Mouse (Mus musculus): Measurements from ENCODE around the gene Actr3. TPM values are rescaled to one million over a fixed set of nuclear protein-coding genes. Genes with fewer than 3 reads are reported as not detected.
A peak's percentile ranks its signal among the peaks of the same experiment; 100 is the strongest.
"Not testable (repeated sequence)": the region's sequence is repeated elsewhere in the genome, so short reads cannot be mapped to it uniquely, and the experiment has no call there.

The Actr3 gene
- polyA plus RNA-seq, 1 experiment from 2014 or later, result 267 TPM

DNA sequence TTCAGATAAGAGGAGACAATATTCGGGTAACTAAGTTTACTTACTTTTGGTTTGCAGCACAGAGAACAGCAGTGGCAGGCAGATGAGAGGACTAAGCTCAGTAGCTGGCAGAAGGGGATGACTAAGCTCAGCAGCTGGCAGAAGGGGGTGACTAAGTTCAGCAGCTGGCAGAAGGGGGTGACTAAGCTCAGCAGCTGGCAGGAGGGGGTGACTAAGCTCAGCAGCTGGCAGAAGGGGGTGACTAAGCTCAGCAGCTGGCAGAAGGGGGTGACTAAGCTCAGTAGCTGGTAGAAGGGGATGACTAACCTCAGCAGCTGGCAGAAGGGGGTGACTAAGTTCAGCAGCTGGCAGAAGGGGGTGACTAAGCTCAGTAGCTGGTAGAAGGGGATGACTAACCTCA, 45.9 kb downstream of the Actr3 start:
- not testable (repeated sequence) for ATAC-seq (ENCODE audit: insufficient number of reproducible peaks, low FRiP score, low TSS enrichment, low read depth)

DNA sequence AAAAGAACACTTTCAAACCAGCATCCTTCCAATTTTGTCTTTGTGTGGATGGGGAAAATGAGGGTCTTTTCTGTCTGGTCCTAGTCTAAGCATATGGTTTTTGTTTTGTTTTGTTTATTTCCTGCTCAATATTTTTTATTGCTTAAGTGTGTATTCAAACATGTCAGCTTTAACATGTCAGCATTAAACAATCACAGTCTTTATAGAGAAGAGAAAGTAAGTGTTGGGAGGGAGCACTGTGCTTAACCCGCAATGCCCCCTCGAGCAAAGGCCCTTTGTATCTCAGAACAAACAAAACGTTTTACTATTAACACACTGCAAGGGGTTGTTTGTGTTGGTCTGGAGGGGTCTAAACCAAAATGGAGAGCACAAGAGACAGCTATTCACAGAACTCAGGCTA, 47.2 kb downstream of the Actr3 start:
- no peak for ATAC-seq (ENCODE audit: insufficient number of reproducible peaks, low FRiP score, low TSS enrichment, low read depth)
- no peaks in the 10 kb centered on the region for H3K4me1 ChIP-seq
- no peak overlapping the region for H3K27ac ChIP-seq
- 38% methylated on average over 3 of the region's 3 CpGs for WGBS
- peaks cover 17% of the 10 kb centered on the region; the same call in 1 of the 2 replicates for H3K36me3 ChIP-seq
- no peaks in the 10 kb centered on the region for H3K9me3 ChIP-seq
- no peak overlapping the region for H3K4me2 ChIP-seq
- H3K4me3 ChIP-seq, result no peak overlapping the region
- H3K9ac ChIP-seq, result no peak overlapping the region
- no peaks in the 10 kb centered on the region for H3K27me3 ChIP-seq

More for the DNA sequence above, 45.9 kb downstream of the Actr3 start:
- not testable (repeated sequence) for H3K4me1 ChIP-seq, H3K4me2 ChIP-seq, H3K4me3 ChIP-seq, H3K27me3 ChIP-seq, H3K9me3 ChIP-seq, H3K27ac ChIP-seq, H3K9ac ChIP-seq
- peaks cover 17% of the 10 kb centered on the region; the same call in 1 of the 2 replicates for H3K36me3 ChIP-seq
- WGBS, result 81% methylated on average over 1 of the region's 1 CpGs

GRCm38 (mm10) chr1:125386217-125386616, 49.3 kb downstream of the Actr3 start:
- WGBS, result 72% methylated on average over 7 of the region's 7 CpGs
- no peaks in the 10 kb centered on the region for H3K4me1 ChIP-seq
- H3K27ac ChIP-seq, result no peak overlapping the region

GRCm38 (mm10) chr1:125382622-125383021, 52.9 kb downstream of the Actr3 start:
- Histone ChIP-seq H3K9ac (no peak overlapping the region), H3K9me3 (no peaks in the 10 kb centered on the region), H3K4me2 (no peak overlapping the region), H3K27me3 (no peaks in the 10 kb centered on the region), H3K4me3 (no peak overlapping the region), H3K36me3 (no peaks in the 10 kb centered on the region), H3K27ac (no peak overlapping the region), H3K4me1 (no peaks in the 10 kb centered on the region)
- 58% methylated on average over 6 of the region's 6 CpGs for WGBS
- no peak for ATAC-seq (ENCODE audit: insufficient number of reproducible peaks, low FRiP score, low TSS enrichment, low read depth)

More at GRCm38 (mm10) chr1:125386217-125386616, 49.3 kb downstream of the Actr3 start:
- H3K9ac ChIP-seq, result no peak overlapping the region
- peaks cover 8% of the 10 kb centered on the region; the same call in 1 of the 2 replicates for H3K36me3 ChIP-seq
- no peaks in the 10 kb centered on the region for H3K9me3 ChIP-seq
- H3K4me3 ChIP-seq, result no peak overlapping the region
- no peak overlapping the region for H3K4me2 ChIP-seq
- ATAC-seq (ENCODE audit: insufficient number of reproducible peaks, low FRiP score, low TSS enrichment, low read depth), result no peak
- no peaks in the 10 kb centered on the region for H3K27me3 ChIP-seq

- H3K4me3 ChIP-seq, result no peak overlapping the region
- no peak overlapping the region for H3K27ac ChIP-seq
- no peaks in the 10 kb centered on the region for H3K36me3 ChIP-seq
- H3K27me3 ChIP-seq, result no peaks in the 10 kb centered on the region
- no peak for ATAC-seq (ENCODE audit: insufficient number of reproducible peaks, low FRiP score, low TSS enrichment, low read depth)
- no peaks in the 10 kb centered on the region for H3K4me1 ChIP-seq
- 0 out of 2 replicates have a peak overlapping the region, but pooled peaks have one; percentile 7 for H3K9ac ChIP-seq
- H3K4me2 ChIP-seq, result no peak overlapping the region
- no peaks in the 10 kb centered on the region for H3K9me3 ChIP-seq
- WGBS, result 54% methylated on average over 3 of the region's 3 CpGs
Measured at GRCm38 (mm10) chr1:125378889-125379288, 56.6 kb downstream of the Actr3 start.

DNA sequence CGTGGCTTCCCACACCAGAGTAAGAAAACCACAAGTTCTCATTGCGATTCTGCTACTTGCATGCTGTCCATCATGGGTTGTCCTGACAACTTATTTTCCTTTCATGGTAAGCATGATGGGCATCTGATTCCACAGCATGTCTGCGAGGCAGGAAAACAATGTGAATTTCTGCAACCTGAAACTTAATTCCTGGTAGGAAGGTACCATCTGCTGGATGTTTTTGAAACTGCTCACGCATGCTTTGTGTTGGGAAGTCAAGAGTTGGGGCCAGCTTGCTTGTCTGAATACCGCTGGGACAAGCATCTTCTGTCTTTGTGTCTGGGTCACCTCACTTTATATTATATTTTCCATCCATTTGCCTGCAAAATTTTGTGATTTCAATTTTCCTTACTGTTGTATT, 62.7 kb downstream of the Actr3 start:
- Histone ChIP-seq H3K27me3 (no peaks in the 10 kb centered on the region), H3K9me3 (no peaks in the 10 kb centered on the region), H3K27ac (no peak overlapping the region), H3K4me2 (no peak overlapping the region), H3K9ac (no peak overlapping the region), H3K4me1 (no peaks in the 10 kb centered on the region), H3K36me3 (no peaks in the 10 kb centered on the region), H3K4me3 (no peak overlapping the region)
- ATAC-seq (ENCODE audit: insufficient number of reproducible peaks, low FRiP score, low TSS enrichment, low read depth), result no peak
- 68% methylated on average over 5 of the region's 5 CpGs for WGBS

- WGBS, result 28% methylated on average over 6 of the region's 6 CpGs
- ATAC-seq (ENCODE audit: insufficient number of reproducible peaks, low FRiP score, low TSS enrichment, low read depth), result no peak
Measured at GRCm38 (mm10) chr1:125370779-125371178, 64.7 kb downstream of the Actr3 start.

GRCm38 (mm10) chr1:125365576-125365975, 70.0 kb downstream of the Actr3 start:
- H3K4me3 ChIP-seq, result no peak overlapping the region
- H3K9me3 ChIP-seq, result no peaks in the 10 kb centered on the region
- H3K4me1 ChIP-seq, result no peaks in the 10 kb centered on the region
- no peak overlapping the region for H3K4me2 ChIP-seq
- H3K27ac ChIP-seq, result no peak overlapping the region
- 0 out of 2 replicates have a peak, but pooled peaks have one; percentile 35 for ATAC-seq (ENCODE audit: insufficient number of reproducible peaks, low FRiP score, low TSS enrichment, low read depth)
- 94% methylated on average over 4 of the region's 4 CpGs for WGBS
- H3K27me3 ChIP-seq, result no peaks in the 10 kb centered on the region
- no peak overlapping the region for H3K9ac ChIP-seq
- H3K36me3 ChIP-seq, result no peaks in the 10 kb centered on the region

More at GRCm38 (mm10) chr1:125370779-125371178, 64.7 kb downstream of the Actr3 start:
- Histone ChIP-seq H3K4me2 (no peak overlapping the region), H3K27me3 (no peaks in the 10 kb centered on the region), H3K9ac (no peak overlapping the region), H3K4me1 (no peaks in the 10 kb centered on the region), H3K4me3 (no peak overlapping the region), H3K27ac (no peak overlapping the region), H3K9me3 (no peaks in the 10 kb centered on the region), H3K36me3 (no peaks in the 10 kb centered on the region)

GRCm38 (mm10) chr1:125351416-125352037, 84.0 kb downstream of the Actr3 start:
- H3K27ac ChIP-seq, result no peak overlapping the region
- no peaks in the 10 kb centered on the region for H3K9me3 ChIP-seq
- WGBS, result 82% methylated on average over 4 of the region's 4 CpGs
- H3K9ac ChIP-seq, result no peak overlapping the region
- no peak overlapping the region for H3K4me3 ChIP-seq
- no peak for ATAC-seq (ENCODE audit: insufficient number of reproducible peaks, low FRiP score, low TSS enrichment, low read depth)
- H3K4me2 ChIP-seq, result no peak overlapping the region
- H3K27me3 ChIP-seq, result no peaks in the 10 kb centered on the region
- H3K36me3 ChIP-seq, result no peaks in the 10 kb centered on the region
- no peaks in the 10 kb centered on the region for H3K4me1 ChIP-seq

- Histone ChIP-seq H3K27me3 (no peaks in the 10 kb centered on the region), H3K4me2 (no peak overlapping the region), H3K9ac (no peak overlapping the region), H3K4me3 (no peak overlapping the region), H3K4me1 (no peaks in the 10 kb centered on the region), H3K9me3 (no peaks in the 10 kb centered on the region), H3K27ac (no peak overlapping the region), H3K36me3 (no peaks in the 10 kb centered on the region)
- ATAC-seq (ENCODE audit: insufficient number of reproducible peaks, low FRiP score, low TSS enrichment, low read depth), result no peak
- WGBS, result 53% methylated on average over 5 of the region's 5 CpGs
Measured at GRCm38 (mm10) chr1:125350843-125351242, 84.7 kb downstream of the Actr3 start.

GRCm38 (mm10) chr1:125345854-125346253, 89.7 kb downstream of the Actr3 start:
- Histone ChIP-seq H3K27ac (no peak overlapping the region), H3K9me3 (no peaks in the 10 kb centered on the region), H3K36me3 (no peaks in the 10 kb centered on the region), H3K4me2 (no peak overlapping the region), H3K27me3 (no peaks in the 10 kb centered on the region), H3K9ac (no peak overlapping the region), H3K4me3 (no peak overlapping the region), H3K4me1 (no peaks in the 10 kb centered on the region)
- WGBS, result 87% methylated on average over 9 of the region's 9 CpGs
- no peak for ATAC-seq (ENCODE audit: insufficient number of reproducible peaks, low FRiP score, low TSS enrichment, low read depth)

- no peak for ATAC-seq (ENCODE audit: insufficient number of reproducible peaks, low FRiP score, low TSS enrichment, low read depth)
Measured at GRCm38 (mm10) chr1:125345448-125345847, 90.1 kb downstream of the Actr3 start.

More at GRCm38 (mm10) chr1:125345448-125345847, 90.1 kb downstream of the Actr3 start:
- Histone ChIP-seq H3K9ac (no peak overlapping the region), H3K27ac (no peak overlapping the region), H3K4me3 (no peak overlapping the region), H3K4me2 (no peak overlapping the region), H3K36me3 (no peaks in the 10 kb centered on the region), H3K9me3 (no peaks in the 10 kb centered on the region), H3K4me1 (no peaks in the 10 kb centered on the region), H3K27me3 (no peaks in the 10 kb centered on the region)
- 87% methylated on average over 6 of the region's 6 CpGs for WGBS

All from limb, embryonic 15.5 days (tissue).